Mouse (Mus musculus) hindbrain, postnatal 0 days (tissue): ENCODE data around the gene Ptprz1. TPM values are rescaled to one million over a fixed set of nuclear protein-coding genes. Genes with fewer than 3 reads are reported as not detected.

Source experiments
- ATAC-seq: fragments of 200-750 bp; cut with Nextera tagmentation; 2 replicates; pipeline ENCODE4 v1.8.0; 2017; ENCODE audit warnings: mild to moderate bottlenecking, moderate TSS enrichment, moderate library complexity
- DNase-seq: peaks from one replicate; pipeline ENCODE4 v3.0.0-alpha.2; 2015; ENCODE audit warnings: low spot score
- H3K27ac ChIP-seq: fragments of 300-500 bp; sonication (generic); 2 replicates; pipeline ENCODE4 v1.5.1; 2014; ENCODE audit warnings: mild to moderate bottlenecking
- H3K27me3 ChIP-seq: fragments of 300-500 bp; sonication (generic); 2 replicates; pipeline ENCODE4 v1.6.1; 2014; ENCODE audit warnings: low read length, mixed read lengths; ENCODE audit not compliant: insufficient read depth
- H3K36me3 ChIP-seq: fragments of 300-500 bp; sonication (generic); 2 replicates; pipeline ENCODE4 v1.6.1; 2014; ENCODE audit warnings: low read length, mixed read lengths; ENCODE audit not compliant: insufficient read depth
- H3K4me1 ChIP-seq: fragments of 300-500 bp; sonication (generic); 2 replicates; pipeline ENCODE4 v1.6.1; 2014; ENCODE audit warnings: antibody characterized with exemption, low read length, mixed read lengths; ENCODE audit not compliant: insufficient read depth
- H3K4me2 ChIP-seq: fragments of 300-500 bp; sonication (generic); 2 replicates; pipeline ENCODE4 v1.6.1; 2014; ENCODE audit warnings: low read depth, mild to moderate bottlenecking, low read length, moderate library complexity, mixed read lengths
- H3K4me3 ChIP-seq: fragments of 300-500 bp; sonication (generic); 2 replicates; pipeline ENCODE4 v1.5.1; 2014; ENCODE audit warnings: low read length
- H3K9ac ChIP-seq: fragments of 300-500 bp; sonication (generic); replicated peaks from 2 replicates; pipeline ENCODE4 v1.6.1; 2014; ENCODE audit warnings: mild to moderate bottlenecking, low read length, moderate library complexity, mixed read lengths
- H3K9me3 ChIP-seq: fragments of 300-500 bp; sonication (generic); 2 replicates; pipeline ENCODE4 v1.6.1; 2016; ENCODE audit warnings: low read length, mixed read lengths
- CTCF ChIP-seq: IDR thresholded peaks from 2 replicates; pipeline ENCODE4 v1.5.1; 2016; ENCODE audit warnings: antibody characterized with exemption, control low read depth, low read depth
- WGBS: fragments of 180-500 bp; shearing (Covaris S2); extraction: QIAGEN DNeasy Blood & Tissue Kit; methylation state at CpG from one replicate; pipeline ENCODE4 v1.1.7; 2014; 5-methylcytosine and 5-hydroxymethylcytosine counted together
- polyA plus RNA-seq: library from polyadenylated mRNA; unstranded; fragments of >200 nt; fragmentation: Nextera tagmentation; extraction: Ambion mirVana; gene quantifications from 2 replicates; pipeline ENCODE4 v1.2.1, GENCODE M21; 2015
- total RNA-seq: library from RNA; depleted of rRNA; stranded (reverse); fragments of >200 nt; gene quantifications from 2 replicates; pipeline ENCODE4 v1.2.3, GENCODE M21; 2014

Ptprz1 gene
- total and polyA plus RNA-seq, 2 experiments from 2014 or later: 99.1 to 173 TPM

GRCm38 (mm10) chr6:22984520-22985154, 109.3 kb downstream of the Ptprz1 start:
- Histone ChIP-seq H3K9me3 (peaks cover 3% of the 10 kb centered on the region; the same call in 1 of the 2 replicates), H3K27me3 (no peaks in the 10 kb centered on the region), H3K4me1 (no peaks in the 10 kb centered on the region), H3K9ac (no peak overlapping the region), H3K4me2 (peak overlapping the region; percentile 35), H3K36me3 (no peaks in the 10 kb centered on the region), H3K27ac (no peak overlapping the region), H3K4me3 (no peak overlapping the region)
- peak; percentile 18 for DNase-seq
- WGBS: 16% methylated on average over 5 of the region's 5 CpGs
- peak; percentile 71 for ATAC-seq
- TF ChIP-seq CTCF: no peak

GRCm38 (mm10) chr6:23003152-23003551, 127.8 kb downstream of the Ptprz1 start:
- Histone ChIP-seq H3K4me3 (no peak overlapping the region), H3K27me3 (no peaks in the 10 kb centered on the region), H3K4me1 (no peaks in the 10 kb centered on the region), H3K9ac (no peak overlapping the region), H3K36me3 (peaks cover 12% of the 10 kb centered on the region), H3K4me2 (no peak overlapping the region), H3K9me3 (no peaks in the 10 kb centered on the region), H3K27ac (no peak overlapping the region)
- peak; percentile 54 for TF ChIP-seq CTCF
- 26% methylated on average over 3 of the region's 3 CpGs for WGBS
- DNase-seq (peak; percentile 49), ATAC-seq (no peak)

- TF ChIP-seq CTCF: no peak
- Histone ChIP-seq H3K9ac (no peak overlapping the region), H3K9me3 (no peaks in the 10 kb centered on the region), H3K4me1 (no peaks in the 10 kb centered on the region), H3K36me3 (no peaks in the 10 kb centered on the region), H3K27me3 (no peaks in the 10 kb centered on the region), H3K4me3 (no peak overlapping the region), H3K4me2 (no peak overlapping the region), H3K27ac (no peak overlapping the region)
- WGBS: 51% methylated on average over 4 of the region's 4 CpGs
- DNase-seq (no peak), ATAC-seq (no peak)
These were observed 139.8 kb downstream of the Ptprz1 start for GRCm38 (mm10) chr6:23014988-23015613.

DNA sequence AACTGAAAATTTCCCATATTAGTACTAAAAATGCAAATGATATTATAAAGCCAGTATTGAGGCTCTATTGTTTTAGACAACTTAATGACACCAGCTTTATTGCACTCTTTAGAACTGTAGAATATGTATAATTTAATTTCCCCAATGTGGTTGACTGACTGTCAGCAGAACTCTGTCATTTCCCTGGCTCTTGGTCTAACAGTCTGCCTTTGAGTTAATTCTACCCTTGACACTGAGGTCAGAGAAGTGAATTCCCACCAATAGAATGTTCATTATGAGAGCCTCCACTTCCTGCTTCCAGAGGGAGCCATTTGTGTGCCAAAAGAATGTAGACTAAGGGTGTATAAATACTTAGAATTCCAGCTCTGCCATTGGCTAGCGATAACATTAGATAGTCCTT, 152.9 kb downstream of the Ptprz1 start:
- Histone ChIP-seq H3K27me3 (no peaks in the 10 kb centered on the region), H3K36me3 (peaks cover 4% of the 10 kb centered on the region; the same call in 1 of the 2 replicates), H3K9ac (no peak overlapping the region), H3K9me3 (no peaks in the 10 kb centered on the region), H3K4me3 (no peak overlapping the region), H3K4me1 (no peaks in the 10 kb centered on the region), H3K27ac (no peak overlapping the region), H3K4me2 (no peak overlapping the region)
- ATAC-seq (no peak), DNase-seq (no peak)
- TF ChIP-seq CTCF: no peak
- WGBS: 77% methylated on average over 1 of the region's 1 CpGs

DNA sequence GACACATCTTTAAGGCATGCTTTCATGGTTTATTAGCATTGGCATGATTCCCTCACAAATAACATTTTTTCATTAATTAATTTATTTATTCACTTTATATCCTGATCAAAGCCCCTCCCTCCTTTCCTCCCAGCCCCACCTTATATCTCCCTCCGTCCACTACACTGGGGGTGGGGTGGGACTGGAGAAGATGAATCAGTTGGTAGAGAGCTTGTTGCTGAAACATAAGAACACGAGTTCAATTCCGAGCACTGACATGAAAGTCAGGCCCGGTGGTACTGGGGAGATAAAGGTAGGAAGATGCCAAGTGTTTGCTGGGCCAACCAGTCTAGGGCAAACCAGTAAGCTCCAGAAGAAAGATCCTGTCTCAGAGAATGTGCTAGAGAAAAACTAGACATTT, 173.5 kb downstream of the Ptprz1 start:
- WGBS: 94% methylated on average over 4 of the region's 4 CpGs
- no peak overlapping the region for H3K4me2 ChIP-seq
- H3K36me3 ChIP-seq: peaks cover 12% of the 10 kb centered on the region; the same call in 1 of the 2 replicates
- H3K4me1 ChIP-seq: no peaks in the 10 kb centered on the region
- no peaks in the 10 kb centered on the region for H3K27me3 ChIP-seq
- no peak overlapping the region for H3K9ac ChIP-seq
- H3K9me3 ChIP-seq: no peaks in the 10 kb centered on the region
- no peak for ATAC-seq
- H3K4me3 ChIP-seq: no peak overlapping the region
- no peak for DNase-seq
- no peak overlapping the region for H3K27ac ChIP-seq
- no peak for TF ChIP-seq CTCF

GRCm38 (mm10) chr6:23055734-23056133, 180.4 kb downstream of the Ptprz1 start:
- Histone ChIP-seq H3K27me3 (no peaks in the 10 kb centered on the region), H3K27ac (no peak overlapping the region), H3K9ac (no peak overlapping the region), H3K4me2 (no peak overlapping the region), H3K9me3 (no peaks in the 10 kb centered on the region), H3K36me3 (0 out of 2 replicates have a peak, but pooled peaks cover 3% of the 10 kb centered on the region), H3K4me1 (no peaks in the 10 kb centered on the region), H3K4me3 (no peak overlapping the region)
- DNase-seq (no peak), ATAC-seq (0 out of 2 replicates have a peak, but pooled peaks have one; percentile 15)
- WGBS: 95% methylated on average over 5 of the region's 5 CpGs
- TF ChIP-seq CTCF: no peak

GRCm38 (mm10) chr6:23076060-23076459, 200.8 kb downstream of the Ptprz1 start:
- H3K36me3 ChIP-seq: no peaks in the 10 kb centered on the region
- no peaks in the 10 kb centered on the region for H3K27me3 ChIP-seq
- H3K4me1 ChIP-seq: no peaks in the 10 kb centered on the region
- no peak overlapping the region for H3K27ac ChIP-seq
- no peak overlapping the region for H3K4me2 ChIP-seq
- no peak overlapping the region for H3K9ac ChIP-seq
- no peak for TF ChIP-seq CTCF
- H3K4me3 ChIP-seq: no peak overlapping the region
- WGBS: 54% methylated on average over 2 of the region's 2 CpGs
- ATAC-seq: no peak
- H3K9me3 ChIP-seq: no peaks in the 10 kb centered on the region
- no peak for DNase-seq
